Mouse (Mus musculus): ENCODE measurements around the gene Dpyd. TPM values are rescaled to one million over a fixed set of nuclear protein-coding genes. Genes with fewer than 3 reads are reported as not detected.

Dpyd gene
- polyA plus RNA-seq, 1 experiment from 2014 or later, result 6.4 TPM

- no peak overlapping the region for H3K9ac ChIP-seq (replicated peaks; ENCODE audit: low read length)
- no peaks in the 10 kb centered on the region for H3K4me1 ChIP-seq (ENCODE audit: control insufficient read depth, insufficient read depth, low read length)
- no peaks in the 10 kb centered on the region for H3K36me3 ChIP-seq (replicated peaks; ENCODE audit: control insufficient read depth, insufficient read depth, low read depth, low read length)
- H3K27me3 ChIP-seq (ENCODE audit: control insufficient read depth, insufficient read depth, low read length), result no peaks in the 10 kb centered on the region
- no peak overlapping the region for H3K27ac ChIP-seq (replicated peaks; ENCODE audit: low read depth, low read length)
- DNase-seq (ENCODE audit: low spot score), result no peak
- 93% methylated on average over 1 of the region's 1 CpGs for WGBS
- ATAC-seq (replicated peaks; ENCODE audit: insufficient number of reproducible peaks, low FRiP score, low TSS enrichment, low read depth), result no peak
- H3K9me3 ChIP-seq (replicated peaks; ENCODE audit: control insufficient read depth, low read length), result no peaks in the 10 kb centered on the region
- H3K4me2 ChIP-seq (ENCODE audit: low read depth, low read length), result no peak overlapping the region
- no peak overlapping the region for H3K4me3 ChIP-seq (ENCODE audit: low read depth, low read length)
Observed at GRCm38 (mm10) chr3:118629737-118630136, 67.8 kb downstream of the Dpyd start.

- peak; percentile 68 for DNase-seq (ENCODE audit: low spot score)
- Histone ChIP-seq H3K9ac (replicated peaks; ENCODE audit: low read length) (no peak overlapping the region), H3K9me3 (replicated peaks; ENCODE audit: control insufficient read depth, low read length) (no peaks in the 10 kb centered on the region), H3K36me3 (replicated peaks; ENCODE audit: control insufficient read depth, insufficient read depth, low read depth, low read length) (no peaks in the 10 kb centered on the region), H3K4me3 (ENCODE audit: low read depth, low read length) (no peak overlapping the region), H3K27me3 (ENCODE audit: control insufficient read depth, insufficient read depth, low read length) (no peaks in the 10 kb centered on the region), H3K4me2 (ENCODE audit: low read depth, low read length) (no peak overlapping the region), H3K27ac (replicated peaks; ENCODE audit: low read depth, low read length) (no peak overlapping the region), H3K4me1 (ENCODE audit: control insufficient read depth, insufficient read depth, low read length) (no peaks in the 10 kb centered on the region)
- ATAC-seq (replicated peaks; ENCODE audit: insufficient number of reproducible peaks, low FRiP score, low TSS enrichment, low read depth), result peak; percentile 75; the same call in 1 of the 2 replicates
- WGBS, result 43% methylated on average over 10 of the region's 10 CpGs
Observed at GRCm38 (mm10) chr3:118646024-118646570, 84.2 kb downstream of the Dpyd start.

GRCm38 (mm10) chr3:118663987-118664692 lies 102.2 kb downstream of the Dpyd start:
- DNase-seq (ENCODE audit: low spot score) (peak; percentile 25), ATAC-seq (replicated peaks; ENCODE audit: insufficient number of reproducible peaks, low FRiP score, low TSS enrichment, low read depth) (no peak)
- no peak overlapping the region for H3K9ac ChIP-seq (replicated peaks; ENCODE audit: low read length)
- H3K4me3 ChIP-seq (ENCODE audit: low read depth, low read length), result no peak overlapping the region
- H3K36me3 ChIP-seq (replicated peaks; ENCODE audit: control insufficient read depth, insufficient read depth, low read depth, low read length), result no peaks in the 10 kb centered on the region
- no peak overlapping the region for H3K4me2 ChIP-seq (ENCODE audit: low read depth, low read length)
- 46% methylated on average over 5 of the region's 5 CpGs for WGBS
- H3K4me1 ChIP-seq (ENCODE audit: control insufficient read depth, insufficient read depth, low read length), result no peaks in the 10 kb centered on the region
- no peak overlapping the region for H3K27ac ChIP-seq (replicated peaks; ENCODE audit: low read depth, low read length)
- H3K27me3 ChIP-seq (ENCODE audit: control insufficient read depth, insufficient read depth, low read length), result no peaks in the 10 kb centered on the region
- no peaks in the 10 kb centered on the region for H3K9me3 ChIP-seq (replicated peaks; ENCODE audit: control insufficient read depth, low read length)

GRCm38 (mm10) chr3:118674121-118674745 lies 112.3 kb downstream of the Dpyd start:
- DNase-seq (ENCODE audit: low spot score), result peak; percentile 71
- Histone ChIP-seq H3K36me3 (replicated peaks; ENCODE audit: control insufficient read depth, insufficient read depth, low read depth, low read length) (no peaks in the 10 kb centered on the region), H3K27me3 (ENCODE audit: control insufficient read depth, insufficient read depth, low read length) (no peaks in the 10 kb centered on the region), H3K4me2 (ENCODE audit: low read depth, low read length) (no peak overlapping the region), H3K9ac (replicated peaks; ENCODE audit: low read length) (no peak overlapping the region), H3K9me3 (replicated peaks; ENCODE audit: control insufficient read depth, low read length) (no peaks in the 10 kb centered on the region), H3K4me3 (ENCODE audit: low read depth, low read length) (no peak overlapping the region), H3K4me1 (ENCODE audit: control insufficient read depth, insufficient read depth, low read length) (no peaks in the 10 kb centered on the region), H3K27ac (replicated peaks; ENCODE audit: low read depth, low read length) (no peak overlapping the region)
- WGBS, result 42% methylated on average over 10 of the region's 10 CpGs
- no peak for ATAC-seq (replicated peaks; ENCODE audit: insufficient number of reproducible peaks, low FRiP score, low TSS enrichment, low read depth)

- Histone ChIP-seq H3K27ac (replicated peaks; ENCODE audit: low read depth, low read length) (no peak overlapping the region), H3K36me3 (replicated peaks; ENCODE audit: control insufficient read depth, insufficient read depth, low read depth, low read length) (no peaks in the 10 kb centered on the region), H3K4me3 (ENCODE audit: low read depth, low read length) (no peak overlapping the region), H3K9ac (replicated peaks; ENCODE audit: low read length) (no peak overlapping the region), H3K4me1 (ENCODE audit: control insufficient read depth, insufficient read depth, low read length) (no peaks in the 10 kb centered on the region), H3K27me3 (ENCODE audit: control insufficient read depth, insufficient read depth, low read length) (no peaks in the 10 kb centered on the region), H3K4me2 (ENCODE audit: low read depth, low read length) (no peak overlapping the region), H3K9me3 (replicated peaks; ENCODE audit: control insufficient read depth, low read length) (no peaks in the 10 kb centered on the region)
- 10% methylated on average over 1 of the region's 1 CpGs for WGBS
- ATAC-seq (replicated peaks; ENCODE audit: insufficient number of reproducible peaks, low FRiP score, low TSS enrichment, low read depth), result no peak
- DNase-seq (ENCODE audit: low spot score), result peak; percentile 15
Observed at GRCm38 (mm10) chr3:118675441-118675840, 113.5 kb downstream of the Dpyd start.

GRCm38 (mm10) chr3:118676052-118676777 lies 114.3 kb downstream of the Dpyd start:
- Histone ChIP-seq H3K9ac (replicated peaks; ENCODE audit: low read length) (no peak overlapping the region), H3K4me2 (ENCODE audit: low read depth, low read length) (no peak overlapping the region), H3K36me3 (replicated peaks; ENCODE audit: control insufficient read depth, insufficient read depth, low read depth, low read length) (no peaks in the 10 kb centered on the region), H3K4me1 (ENCODE audit: control insufficient read depth, insufficient read depth, low read length) (no peaks in the 10 kb centered on the region), H3K9me3 (replicated peaks; ENCODE audit: control insufficient read depth, low read length) (no peaks in the 10 kb centered on the region), H3K4me3 (ENCODE audit: low read depth, low read length) (no peak overlapping the region), H3K27ac (replicated peaks; ENCODE audit: low read depth, low read length) (no peak overlapping the region), H3K27me3 (ENCODE audit: control insufficient read depth, insufficient read depth, low read length) (no peaks in the 10 kb centered on the region)
- WGBS, result 55% methylated on average over 7 of the region's 7 CpGs
- DNase-seq (ENCODE audit: low spot score) (no peak), ATAC-seq (replicated peaks; ENCODE audit: insufficient number of reproducible peaks, low FRiP score, low TSS enrichment, low read depth) (peak; percentile 59; the same call in 1 of the 2 replicates)

GRCm38 (mm10) chr3:118680803-118681202 lies 118.9 kb downstream of the Dpyd start:
- H3K27ac ChIP-seq (replicated peaks; ENCODE audit: low read depth, low read length), result no peak overlapping the region
- H3K4me2 ChIP-seq (ENCODE audit: low read depth, low read length), result no peak overlapping the region
- no peaks in the 10 kb centered on the region for H3K9me3 ChIP-seq (replicated peaks; ENCODE audit: control insufficient read depth, low read length)
- H3K4me3 ChIP-seq (ENCODE audit: low read depth, low read length), result no peak overlapping the region
- no peaks in the 10 kb centered on the region for H3K36me3 ChIP-seq (replicated peaks; ENCODE audit: control insufficient read depth, insufficient read depth, low read depth, low read length)
- H3K4me1 ChIP-seq (ENCODE audit: control insufficient read depth, insufficient read depth, low read length), result no peaks in the 10 kb centered on the region
- no peak overlapping the region for H3K9ac ChIP-seq (replicated peaks; ENCODE audit: low read length)
- DNase-seq (ENCODE audit: low spot score) (peak; percentile 43), ATAC-seq (replicated peaks; ENCODE audit: insufficient number of reproducible peaks, low FRiP score, low TSS enrichment, low read depth) (no peak)
- WGBS, result 50% methylated on average over 4 of the region's 4 CpGs
- H3K27me3 ChIP-seq (ENCODE audit: control insufficient read depth, insufficient read depth, low read length), result no peaks in the 10 kb centered on the region

All from embryonic facial prominence, embryonic 11.5 days (tissue).